Mouse (Mus musculus): ENCODE measurements around the gene AI661453. TPM values are rescaled to one million over a fixed set of nuclear protein-coding genes. Genes with fewer than 3 reads are reported as not detected.

Gene AI661453
- polyA plus RNA-seq, 1 experiment from 2014 or later = 0.27 TPM

DNA sequence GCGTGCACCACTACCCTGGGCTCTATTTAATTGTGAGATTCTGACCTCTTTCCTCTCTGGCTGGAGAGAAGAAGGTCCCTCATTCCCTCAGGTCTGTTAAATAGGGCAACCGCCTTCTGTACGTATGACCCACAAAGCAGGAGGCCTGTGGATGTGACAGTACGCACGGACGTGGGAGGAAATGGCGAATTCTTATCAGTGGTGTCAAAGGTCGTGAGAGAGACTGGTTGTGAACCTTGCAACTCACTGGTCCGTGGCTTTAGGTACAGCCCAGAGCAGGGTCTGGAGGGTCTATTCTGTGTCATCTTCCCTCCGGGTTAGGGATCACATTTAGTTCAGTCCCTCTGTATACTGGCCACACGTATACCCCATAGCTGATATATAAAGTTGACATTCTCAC is 9.1 kb downstream of the AI661453 start:
- WGBS = 75% methylated on average over 11 of the region's 11 CpGs
- H3K4me1 ChIP-seq = peaks cover 43% of the 10 kb centered on the region

DNA sequence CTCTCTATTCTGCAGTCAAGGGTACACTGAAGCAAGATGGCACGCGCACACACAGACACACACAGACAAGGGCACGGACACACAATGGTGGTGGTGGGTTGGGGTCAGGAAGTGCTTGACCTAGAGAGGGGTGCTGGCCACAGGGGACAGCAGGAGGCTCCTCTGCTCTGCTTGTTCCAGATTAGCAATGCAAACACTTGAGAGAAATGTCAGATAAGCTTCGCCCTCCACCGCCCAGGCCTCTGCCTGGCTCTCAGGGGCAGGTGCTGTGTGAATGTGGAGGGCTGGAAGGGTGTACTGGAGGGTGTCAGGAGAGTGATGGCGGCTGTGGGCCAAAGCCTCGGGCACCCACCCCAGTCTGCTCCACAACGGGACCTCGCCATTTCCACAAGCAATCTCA is 9.6 kb downstream of the AI661453 start:
- WGBS = 76% methylated on average over 9 of the region's 9 CpGs
- Histone ChIP-seq H3K27ac (replicated peaks) (no peak overlapping the region), H3K27me3 (replicated peaks; ENCODE audit: low read depth, poor library complexity, severe bottlenecking) (peaks cover 16% of the 10 kb centered on the region), H3K36me3 (replicated peaks) (no peaks in the 10 kb centered on the region), H3K4me1 (peaks cover 39% of the 10 kb centered on the region), H3K4me3 (no peak overlapping the region), H3K9me3 (no peaks in the 10 kb centered on the region)
- no peak for DNase-seq (ENCODE audit: low spot score)

More for the DNA sequence above, 9.1 kb downstream of the AI661453 start:
- Histone ChIP-seq H3K27ac (replicated peaks) (no peak overlapping the region), H3K36me3 (replicated peaks) (no peaks in the 10 kb centered on the region), H3K4me3 (no peak overlapping the region), H3K27me3 (replicated peaks; ENCODE audit: low read depth, poor library complexity, severe bottlenecking) (peaks cover 21% of the 10 kb centered on the region), H3K9me3 (no peaks in the 10 kb centered on the region)
- no peak for DNase-seq (ENCODE audit: low spot score)

DNA sequence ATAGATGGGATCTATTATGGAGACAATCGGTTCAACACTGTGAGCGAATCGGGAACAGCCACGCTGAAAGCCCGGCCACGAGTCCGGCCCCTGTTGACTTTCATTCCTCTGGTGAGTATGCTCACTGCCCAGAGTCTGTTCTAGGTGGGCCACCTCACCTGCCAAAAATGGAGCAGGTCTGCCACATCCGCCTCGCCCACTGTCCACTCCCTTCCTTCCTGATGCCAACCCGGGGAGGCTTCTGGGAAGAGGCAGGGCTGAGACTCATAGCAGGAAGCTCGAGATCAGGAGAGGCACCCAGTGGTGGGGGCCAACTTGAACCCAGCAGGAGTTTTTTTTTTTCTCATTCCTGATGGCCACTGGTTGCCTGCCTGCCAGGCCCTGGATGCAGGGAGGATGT is 10.1 kb downstream of the AI661453 start:
- Histone ChIP-seq H3K36me3 (replicated peaks) (no peaks in the 10 kb centered on the region), H3K4me1 (peaks cover 37% of the 10 kb centered on the region), H3K27ac (replicated peaks) (no peak overlapping the region), H3K4me3 (no peak overlapping the region), H3K27me3 (replicated peaks; ENCODE audit: low read depth, poor library complexity, severe bottlenecking) (peaks cover 11% of the 10 kb centered on the region; the same call in 1 of the 2 replicates), H3K9me3 (no peaks in the 10 kb centered on the region)
- no peak for DNase-seq (ENCODE audit: low spot score)
- WGBS = 88% methylated on average over 11 of the region's 11 CpGs

DNA sequence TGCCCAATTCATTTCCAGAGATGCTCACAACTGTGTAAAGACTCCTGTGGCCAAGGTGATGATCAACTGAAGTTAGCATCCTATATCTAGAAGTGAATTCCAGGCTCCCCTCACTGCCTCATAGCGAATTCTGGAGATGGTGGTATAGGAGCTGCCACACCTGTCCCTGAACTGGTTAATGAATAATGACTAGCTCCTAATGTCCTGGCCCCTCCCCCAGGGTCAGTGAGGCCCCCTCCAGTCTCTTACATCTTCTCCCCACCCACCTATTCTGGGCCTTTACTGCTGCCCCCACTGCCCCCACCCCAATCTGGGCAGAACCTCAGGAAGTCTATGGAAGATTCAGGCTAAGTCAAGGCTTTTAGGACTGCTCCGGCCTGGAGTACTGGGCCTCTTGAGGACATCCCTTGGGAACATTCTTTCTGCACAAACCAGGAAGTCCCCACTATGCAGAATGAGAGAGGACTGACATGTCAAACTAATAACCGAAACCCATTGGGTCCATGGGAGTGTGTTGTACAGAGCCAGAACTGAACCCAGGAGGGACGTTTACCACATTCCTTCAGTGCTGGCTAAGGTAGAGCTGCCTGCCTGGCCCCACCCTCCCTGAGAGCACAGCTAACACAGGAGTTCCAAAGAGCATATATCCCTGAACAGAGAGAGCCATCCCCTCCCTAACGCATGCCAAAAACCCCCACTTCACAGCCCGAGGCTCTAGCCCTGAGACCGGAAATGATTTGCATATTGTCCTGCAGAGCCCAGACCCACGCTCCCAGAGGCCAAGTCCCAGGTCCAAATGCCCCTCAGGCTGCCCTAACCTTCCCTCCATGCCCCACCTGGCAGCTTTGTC is 12.3 kb downstream of the AI661453 start:
- Histone ChIP-seq H3K27me3 (replicated peaks; ENCODE audit: low read depth, poor library complexity, severe bottlenecking) (no peaks in the 10 kb centered on the region), H3K36me3 (replicated peaks) (no peaks in the 10 kb centered on the region), H3K4me3 (no peak overlapping the region), H3K27ac (replicated peaks) (no peak overlapping the region; the same call in 1 of the 2 replicates), H3K4me1 (peaks cover 35% of the 10 kb centered on the region), H3K9me3 (no peaks in the 10 kb centered on the region)
- DNase-seq (ENCODE audit: low spot score) = no peak
- WGBS = 36% methylated on average over 8 of the region's 8 CpGs

DNA sequence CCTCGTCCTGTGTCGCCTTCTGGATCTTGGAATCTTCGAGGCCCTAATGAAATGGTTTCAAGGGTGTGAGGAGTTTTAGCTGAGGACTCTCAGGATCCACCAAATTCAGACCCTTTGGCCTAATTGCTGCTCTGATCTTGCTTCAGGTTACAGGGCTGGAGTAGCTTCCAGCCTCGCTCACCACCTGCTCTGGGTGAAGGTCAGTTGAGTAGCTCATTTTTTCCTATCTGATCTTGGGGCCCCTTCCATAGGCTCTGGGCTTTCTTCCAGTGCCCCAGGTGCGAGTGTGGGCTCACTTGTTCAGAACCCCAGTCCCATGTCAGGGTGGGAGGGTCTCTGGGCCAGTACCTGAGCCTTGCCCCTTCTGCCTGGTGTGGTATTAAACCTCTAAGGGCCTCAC is 13.0 kb downstream of the AI661453 start:
- H3K9me3 ChIP-seq = no peaks in the 10 kb centered on the region
- no peaks in the 10 kb centered on the region for H3K27me3 ChIP-seq (replicated peaks; ENCODE audit: low read depth, poor library complexity, severe bottlenecking)
- no peak for DNase-seq (ENCODE audit: low spot score)
- H3K36me3 ChIP-seq (replicated peaks) = no peaks in the 10 kb centered on the region
- 66% methylated on average over 5 of the region's 5 CpGs for WGBS
- H3K4me1 ChIP-seq = peaks cover 35% of the 10 kb centered on the region
- H3K4me3 ChIP-seq = no peak overlapping the region
- H3K27ac ChIP-seq (replicated peaks) = peak overlapping the region; percentile 27; the same call in 1 of the 2 replicates

DNA sequence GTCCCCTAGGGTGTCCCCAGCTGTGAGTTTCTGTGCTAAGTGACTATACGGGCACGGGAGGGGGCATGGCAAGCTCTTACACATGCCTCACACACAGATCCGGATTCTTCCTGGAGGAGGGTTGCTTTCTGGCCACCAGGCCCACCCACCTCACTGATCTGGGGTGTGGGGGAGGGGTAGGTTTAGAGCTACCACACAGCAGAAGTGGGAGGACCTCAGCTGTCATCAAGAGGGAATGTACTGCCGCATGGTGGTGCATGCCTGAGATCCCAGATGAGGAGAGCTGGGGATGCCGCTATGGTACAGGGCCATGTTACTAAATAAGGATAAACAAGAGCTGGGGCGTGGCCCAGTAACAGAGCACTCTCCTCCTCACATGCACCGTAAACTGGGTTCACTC is 13.8 kb downstream of the AI661453 start:
- Histone ChIP-seq H3K4me1 (peaks cover 35% of the 10 kb centered on the region), H3K36me3 (replicated peaks) (no peaks in the 10 kb centered on the region), H3K9me3 (no peaks in the 10 kb centered on the region), H3K27me3 (replicated peaks; ENCODE audit: low read depth, poor library complexity, severe bottlenecking) (no peaks in the 10 kb centered on the region), H3K27ac (replicated peaks) (0 out of 2 replicates have a peak overlapping the region, but pooled peaks have one; percentile 27), H3K4me3 (no peak overlapping the region)
- 39% methylated on average over 7 of the region's 7 CpGs for WGBS
- DNase-seq (ENCODE audit: low spot score) = peak; percentile 48

DNA sequence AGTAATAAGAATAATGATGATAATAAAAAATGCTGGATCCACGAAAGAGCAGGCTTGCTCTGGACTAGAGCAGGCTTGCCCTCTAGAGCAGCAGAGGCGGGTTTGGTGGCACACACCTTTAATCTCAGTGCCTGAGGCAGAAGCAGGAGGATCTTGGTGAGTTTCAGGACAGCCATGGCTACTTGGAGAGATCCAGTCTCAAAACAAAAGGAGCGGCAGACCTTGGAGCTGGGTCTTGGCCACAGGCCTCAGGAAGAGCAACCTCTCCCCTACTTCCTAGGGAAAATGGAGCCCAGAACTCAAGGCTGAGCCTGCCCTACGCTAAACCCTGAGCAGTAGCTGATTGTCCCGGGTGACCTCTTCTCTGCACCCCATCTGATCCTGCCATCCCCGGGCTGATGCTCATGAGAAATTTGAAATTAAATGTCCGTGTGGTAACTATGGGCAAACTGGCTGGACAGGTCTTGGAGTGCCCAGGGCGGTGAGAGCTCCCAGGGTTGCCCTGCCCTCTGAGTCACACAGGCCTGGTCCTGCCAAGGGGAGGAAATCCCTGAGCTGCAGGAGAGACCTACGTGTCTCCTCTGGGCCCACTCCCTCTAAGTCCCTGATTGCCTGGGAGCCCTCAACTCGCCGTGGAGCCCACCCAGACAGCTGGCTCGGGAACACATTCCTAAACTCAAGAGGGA is 14.6 kb downstream of the AI661453 start:
- no peaks in the 10 kb centered on the region for H3K27me3 ChIP-seq (replicated peaks; ENCODE audit: low read depth, poor library complexity, severe bottlenecking)
- H3K9me3 ChIP-seq = no peaks in the 10 kb centered on the region
- H3K27ac ChIP-seq (replicated peaks) = no peak overlapping the region
- H3K36me3 ChIP-seq (replicated peaks) = no peaks in the 10 kb centered on the region
- peaks cover 35% of the 10 kb centered on the region for H3K4me1 ChIP-seq
- H3K4me3 ChIP-seq = no peak overlapping the region
- no peak for DNase-seq (ENCODE audit: low spot score)
- 79% methylated on average over 12 of the region's 12 CpGs for WGBS

DNA sequence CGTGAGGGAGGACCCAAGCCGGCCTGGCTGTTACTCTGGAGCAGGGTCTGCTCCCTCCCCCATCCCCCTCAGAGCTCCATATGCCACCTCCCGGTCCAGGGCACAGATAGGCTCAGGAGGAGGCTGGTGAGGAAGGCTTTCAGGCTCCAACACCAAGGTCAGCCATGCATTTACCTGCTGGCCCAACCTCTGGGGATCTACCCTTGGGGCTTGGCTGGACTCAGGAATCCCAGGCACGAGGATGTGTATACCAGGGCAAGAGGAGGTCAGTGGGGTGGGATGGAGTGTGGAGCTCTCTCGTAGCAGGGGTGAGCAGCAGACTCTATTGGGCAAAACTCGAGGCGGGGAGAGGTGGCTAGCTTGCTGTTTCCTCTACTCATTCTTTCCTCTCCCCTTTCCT is 16.5 kb downstream of the AI661453 start:
- H3K4me1 ChIP-seq = peaks cover 35% of the 10 kb centered on the region
- no peak for DNase-seq (ENCODE audit: low spot score)
- H3K36me3 ChIP-seq (replicated peaks) = no peaks in the 10 kb centered on the region
- WGBS = 45% methylated on average over 7 of the region's 7 CpGs
- no peaks in the 10 kb centered on the region for H3K27me3 ChIP-seq (replicated peaks; ENCODE audit: low read depth, poor library complexity, severe bottlenecking)
- no peak overlapping the region for H3K4me3 ChIP-seq
- peak overlapping the region; percentile 15; the same call in 1 of the 2 replicates for H3K27ac ChIP-seq (replicated peaks)
- H3K9me3 ChIP-seq = no peaks in the 10 kb centered on the region

DNA sequence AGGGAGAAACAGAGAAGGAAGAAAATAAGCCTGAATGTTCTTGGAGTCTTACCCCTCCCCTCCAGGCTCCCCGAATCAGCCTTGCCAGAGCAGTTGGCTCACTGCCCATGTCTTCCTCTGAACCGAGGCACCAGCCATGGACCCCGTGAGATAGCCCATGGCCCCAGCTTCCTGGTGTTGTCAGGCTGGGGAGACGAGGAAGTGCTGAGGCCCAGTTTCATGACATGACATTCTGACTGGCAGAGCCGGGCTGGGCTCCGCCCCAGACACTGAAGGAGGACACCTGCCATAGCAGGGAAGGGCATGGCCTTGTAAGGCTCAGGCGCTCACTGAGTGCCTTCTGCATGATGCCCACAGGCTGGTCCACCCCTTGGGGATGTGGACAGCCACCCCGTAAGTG is 18.3 kb downstream of the AI661453 start:
- H3K27ac ChIP-seq (replicated peaks) = no peak overlapping the region
- no peak overlapping the region for H3K4me3 ChIP-seq
- WGBS = 78% methylated on average over 8 of the region's 8 CpGs
- peaks cover 19% of the 10 kb centered on the region for H3K4me1 ChIP-seq
- no peak for DNase-seq (ENCODE audit: low spot score)
- H3K9me3 ChIP-seq = no peaks in the 10 kb centered on the region
- H3K27me3 ChIP-seq (replicated peaks; ENCODE audit: low read depth, poor library complexity, severe bottlenecking) = 0 out of 2 replicates have a peak, but pooled peaks cover under 1% of the 10 kb centered on the region
- H3K36me3 ChIP-seq (replicated peaks) = no peaks in the 10 kb centered on the region

DNA sequence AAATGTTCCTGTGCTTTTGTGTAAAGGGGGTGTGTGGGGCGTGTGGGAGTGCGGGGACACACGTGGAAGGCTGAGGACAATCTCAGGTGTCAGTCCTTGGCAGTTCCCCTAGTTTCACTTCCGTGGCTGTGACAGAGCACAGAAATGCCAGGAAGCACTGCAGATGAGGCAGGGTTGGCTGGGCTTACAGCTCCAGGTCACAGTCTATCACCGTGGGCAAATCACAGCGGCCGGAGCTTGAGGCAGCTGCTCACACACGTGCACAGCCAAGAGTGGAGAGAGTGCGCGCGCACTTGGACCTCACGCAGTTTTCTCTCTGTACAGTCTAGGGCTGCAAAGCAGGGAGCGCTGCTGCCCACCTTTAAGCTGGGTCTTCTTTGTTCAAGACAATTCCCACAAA is 21.9 kb downstream of the AI661453 start:
- Histone ChIP-seq H3K27me3 (replicated peaks; ENCODE audit: low read depth, poor library complexity, severe bottlenecking) (peaks cover 28% of the 10 kb centered on the region), H3K9me3 (no peaks in the 10 kb centered on the region), H3K36me3 (replicated peaks) (no peaks in the 10 kb centered on the region), H3K4me3 (no peak overlapping the region), H3K4me1 (peaks cover 13% of the 10 kb centered on the region), H3K27ac (replicated peaks) (no peak overlapping the region)
- DNase-seq (ENCODE audit: low spot score) = no peak
- WGBS = 87% methylated on average over 13 of the region's 13 CpGs

DNA sequence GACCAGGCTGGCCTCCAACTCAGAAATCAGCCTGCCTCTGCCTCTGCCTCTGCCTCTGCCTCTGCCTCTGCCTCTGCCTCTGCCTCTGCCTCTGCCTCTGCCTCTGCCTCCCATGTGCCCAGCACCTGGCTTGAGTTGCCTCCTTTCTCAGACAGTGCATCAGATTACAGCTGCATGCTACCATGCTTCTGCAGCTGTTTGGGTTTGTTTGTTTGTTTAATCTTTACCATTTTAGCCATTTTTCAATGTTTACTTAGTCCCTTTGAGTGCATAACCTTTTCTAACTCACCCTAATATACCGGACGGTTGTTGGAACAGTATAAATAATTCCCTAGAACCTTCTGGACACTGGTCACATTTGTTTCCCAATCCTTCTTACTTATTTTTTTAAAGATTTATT is 22.5 kb downstream of the AI661453 start:
- H3K27ac ChIP-seq (replicated peaks) = no peak overlapping the region
- no peaks in the 10 kb centered on the region for H3K9me3 ChIP-seq
- H3K36me3 ChIP-seq (replicated peaks) = no peaks in the 10 kb centered on the region
- 84% methylated on average over 2 of the region's 2 CpGs for whole genome bisulfite sequencing
- peaks cover 34% of the 10 kb centered on the region for H3K27me3 ChIP-seq (replicated peaks; ENCODE audit: low read depth, poor library complexity, severe bottlenecking)
- peaks cover 15% of the 10 kb centered on the region for H3K4me1 ChIP-seq
- DNase-seq (ENCODE audit: low spot score) = no peak
- H3K4me3 ChIP-seq = no peak overlapping the region

DNA sequence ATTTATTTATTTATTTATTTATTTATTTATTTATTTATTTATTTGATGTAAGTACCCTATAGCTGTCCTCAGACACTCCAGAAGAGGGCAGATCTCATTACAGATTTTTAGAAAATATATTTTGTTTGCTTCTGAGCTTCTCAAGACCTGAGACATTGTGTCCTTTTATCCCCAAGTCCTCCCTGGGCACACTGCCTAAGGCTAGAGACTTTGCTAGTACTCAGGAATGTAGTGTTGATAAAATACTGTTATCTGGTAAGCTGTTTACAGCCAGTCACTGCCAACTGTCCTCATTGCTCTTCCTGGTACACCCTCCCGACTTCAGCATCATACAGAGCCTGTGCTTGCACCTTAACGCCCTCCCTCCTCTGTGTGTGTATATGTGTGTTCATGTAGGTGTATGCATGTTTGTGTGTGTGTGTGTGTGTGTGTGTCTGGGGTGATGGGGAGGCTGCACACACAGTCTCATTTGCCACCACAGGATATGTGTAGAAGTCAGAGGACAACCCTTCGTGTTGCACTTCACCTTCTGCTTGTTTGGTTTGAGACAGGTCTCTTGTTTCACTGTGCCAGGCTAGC is 23.0 kb downstream of the AI661453 start:
- no peaks in the 10 kb centered on the region for H3K9me3 ChIP-seq
- no peak overlapping the region for H3K4me3 ChIP-seq
- H3K36me3 ChIP-seq (replicated peaks) = no peaks in the 10 kb centered on the region
- peaks cover 20% of the 10 kb centered on the region for H3K4me1 ChIP-seq
- DNase-seq (ENCODE audit: low spot score) = no peak
- 72% methylated on average over 3 of the region's 3 CpGs for WGBS
- H3K27ac ChIP-seq (replicated peaks) = no peak overlapping the region
- H3K27me3 ChIP-seq (replicated peaks; ENCODE audit: low read depth, poor library complexity, severe bottlenecking) = peaks cover 39% of the 10 kb centered on the region

All from embryonic facial prominence, embryonic 10.5 days (tissue).